Mouse (Mus musculus) activated CD4-positive, CD25-positive, alpha-beta regulatory T cell, adult 9 weeks (primary cell): ENCODE measurements around the gene Taf5l. TPM values are rescaled to one million over a fixed set of nuclear protein-coding genes. Genes with fewer than 3 reads are reported as not detected.

Experiments
- polyA plus RNA-seq: library from polyadenylated mRNA; unstranded; fragments of 100-300 nt; shearing (Covaris generic); gene quantifications from one replicate; pipeline ENCODE4 v1.2.1, GENCODE M21; 2017

Taf5l gene
- 17.6 TPM for polyA plus RNA-seq

DNA sequence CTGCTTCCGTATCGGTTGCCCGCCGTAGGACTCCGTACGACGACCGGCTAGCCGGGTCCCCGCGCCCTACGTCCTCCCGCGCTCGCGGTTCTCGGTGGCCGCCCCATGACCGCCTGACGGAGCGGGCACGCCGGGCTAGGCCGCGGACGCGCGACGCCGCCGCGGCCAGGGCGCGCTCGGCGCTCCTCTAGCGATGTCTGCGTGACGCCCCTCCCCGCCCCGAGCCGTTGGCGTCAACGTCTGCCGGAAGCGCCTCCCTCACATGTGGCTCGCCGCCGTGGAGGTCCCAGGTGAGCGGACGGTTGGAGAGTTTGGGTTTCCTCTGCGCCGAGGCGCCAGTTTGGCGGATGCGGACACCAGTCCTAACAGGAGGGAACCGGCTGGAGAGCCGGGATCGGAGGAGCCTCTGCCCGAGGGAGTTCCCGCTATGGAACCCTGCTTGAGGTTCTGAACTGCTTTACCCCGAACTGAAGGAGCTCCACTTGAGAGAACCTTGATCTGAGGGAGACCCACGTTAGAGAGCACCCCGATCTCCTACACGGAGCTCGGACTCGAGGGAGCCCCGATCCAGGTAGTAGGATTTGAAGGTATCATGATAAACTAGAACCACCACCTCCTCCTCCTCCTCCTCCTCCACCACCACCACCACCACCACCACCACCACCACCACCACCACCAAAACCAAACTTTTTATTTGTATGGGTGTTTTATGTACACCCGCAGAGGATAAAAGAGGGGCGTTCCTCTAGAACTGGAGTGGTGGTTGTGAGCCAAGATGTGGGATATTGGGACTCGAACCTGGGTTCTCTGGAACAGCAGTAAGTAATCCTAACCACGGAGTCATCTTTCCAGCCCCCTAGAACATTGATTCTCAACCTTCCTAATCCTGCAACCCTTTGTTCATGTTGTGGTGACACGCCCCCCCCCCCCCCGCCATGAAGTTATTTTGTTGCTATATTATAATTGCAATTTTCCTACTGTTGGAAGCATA is at the start of gene Taf5l, which contains the start of gene Urb2:
Taf5l (minus strand) TSS at position 161 of the 991 bp plus-strand sequence.
Urb2 (plus strand) TSS at position 272 of the 991 bp plus-strand sequence.

GRCm38 (mm10) chr8:123982826-123983400 is 38.3 kb downstream of the Taf5l start, which contains the start of gene Abcb10:
Gene Abcb10, minus strand, starts transcription at chr8:123983122.

DNA sequence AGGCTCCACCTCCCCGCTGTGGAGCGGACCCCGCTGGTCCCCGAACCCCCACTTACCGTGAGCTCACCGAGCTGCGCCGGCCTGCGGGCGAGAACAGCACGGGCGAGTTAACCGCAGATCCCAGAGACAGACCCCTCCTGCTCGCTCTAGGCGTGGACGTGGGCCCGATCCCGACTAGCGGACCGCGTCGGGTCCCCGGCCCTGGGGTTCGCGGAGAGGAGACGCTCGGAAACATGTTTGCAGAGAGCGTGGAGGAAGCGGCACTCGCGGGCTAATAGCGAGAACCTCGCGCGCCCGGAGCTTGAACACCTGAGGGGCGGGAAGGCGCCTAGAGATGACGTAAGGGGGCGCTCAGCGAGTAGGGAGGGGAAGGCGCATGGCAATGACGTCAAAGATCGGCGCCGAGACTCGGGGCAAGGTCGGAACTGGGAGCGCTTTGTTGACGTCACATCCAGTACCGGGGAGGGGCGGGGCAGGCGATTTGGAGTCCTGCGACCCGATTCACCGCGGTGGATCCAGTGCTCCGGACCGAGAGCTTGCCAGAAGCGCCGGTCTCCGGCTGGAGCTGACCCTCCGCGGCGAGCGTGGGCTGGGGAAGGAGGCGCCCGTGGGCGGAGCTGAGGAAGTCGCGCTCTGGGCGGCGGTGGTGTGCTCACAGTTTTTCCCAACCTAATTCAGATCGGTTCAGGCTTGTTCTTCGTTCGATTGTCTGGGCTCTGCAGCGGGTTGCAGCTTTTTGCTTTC is 72.1 kb downstream of the Taf5l start, which contains the start of gene Nup133:
Nup133 (minus strand) TSS at position 324 of the 744 bp plus-strand sequence.

Other genes with a start within 250 kb of the Taf5l start
- gene Rab4a, start 215.4 kb downstream of the Taf5l start, polyA plus RNA-seq: 11.8 TPM
- gene Ccsap, start 161.2 kb downstream of the Taf5l start, polyA plus RNA-seq: 3.0 TPM
- 0.20 TPM for gene Acta1, start 126.6 kb downstream of the Taf5l start, polyA plus RNA-seq
- gene Nup133, start 72.1 kb downstream of the Taf5l start, polyA plus RNA-seq: 23.8 TPM
- 2.1 TPM for gene Abcb10, start 38.3 kb downstream of the Taf5l start, polyA plus RNA-seq
- 11.5 TPM for gene Urb2, start 111 bp upstream of the Taf5l start, polyA plus RNA-seq
- gene Galnt2, start 210.0 kb upstream of the Taf5l start, polyA plus RNA-seq: 12.6 TPM